Mouse (Mus musculus) testis, adult 2 months (tissue): ENCODE data around the gene Rab8a.

Experiments used
- CTCF ChIP-seq: fragments of 200-500 bp; IDR thresholded peaks from 2 replicates; pipeline ENCODE4 v1.5.1; 2012; ENCODE audit warnings: low read depth, mild to moderate bottlenecking, inconsistent platforms, low read length, moderate library complexity; ENCODE audit not compliant: control insufficient read depth, insufficient read depth, insufficient replicate concordance
- POLR2A ChIP-seq: fragments of 200-500 bp; IDR thresholded peaks from 2 replicates; pipeline ENCODE4 v1.6.1; 2012; ENCODE audit warnings: low read depth, mild to moderate bottlenecking, inconsistent platforms, low read length, moderate library complexity; ENCODE audit not compliant: control insufficient read depth

DNA sequence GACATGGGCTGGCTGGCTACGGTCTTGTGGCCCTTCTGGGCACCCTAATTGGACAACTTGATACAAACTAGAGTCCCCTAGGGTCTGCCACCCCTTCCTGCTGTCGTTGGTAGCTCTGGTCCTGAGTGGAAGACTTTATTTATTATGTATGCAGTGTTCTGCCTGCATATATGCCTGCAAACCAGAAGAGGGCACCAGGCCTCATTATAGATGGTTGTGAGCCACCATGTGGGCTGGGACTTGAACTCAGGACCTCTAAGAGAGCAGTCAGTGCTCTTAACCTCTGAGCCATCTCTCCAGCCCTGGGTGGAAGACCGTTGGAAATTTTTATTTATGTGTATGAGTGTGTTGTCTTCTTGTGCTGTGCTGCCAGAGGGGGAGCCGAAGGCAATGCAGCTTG, 59.8 kb downstream of the Rab8a start:
- TF ChIP-seq CTCF, result no peak
- no peak for TF ChIP-seq POLR2A
